Mouse (Mus musculus) embryonic fibroblast, embryonic 13.5 days (primary cell): Measurements from ENCODE around the gene Furin.

Experiments
- CTCF ChIP-seq: IDR thresholded peaks from 2 replicates; pipeline ENCODE4 v1.5.1; 2011; ENCODE audit warnings: mild to moderate bottlenecking, control low read depth, low read length, moderate library complexity, borderline replicate concordance; ENCODE audit not compliant: insufficient read depth
- POLR2A ChIP-seq: IDR thresholded peaks from 2 replicates; pipeline ENCODE4 v1.6.1; 2011; ENCODE audit warnings: low read depth, mild to moderate bottlenecking, control low read depth, low read length, moderate library complexity

DNA sequence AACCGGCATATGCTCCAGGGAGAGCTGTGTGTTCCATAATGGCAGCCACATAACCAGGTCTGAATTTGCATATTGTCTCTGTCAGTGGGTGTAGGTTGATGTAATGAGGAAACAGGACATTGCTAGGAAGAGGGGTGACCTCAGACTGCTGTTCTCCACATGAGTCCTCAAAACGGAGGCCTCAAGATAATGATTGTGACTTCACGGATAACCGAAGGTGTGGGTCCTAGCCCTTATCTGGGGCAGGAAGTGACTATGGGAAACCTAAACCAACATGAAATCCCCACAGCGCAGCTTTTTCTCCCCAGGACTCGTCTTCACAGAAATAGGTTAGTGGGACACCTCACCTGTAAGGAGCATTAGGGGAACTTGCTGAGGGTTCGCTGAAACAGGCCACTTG is 11.7 kb upstream of the Furin start:
- TF ChIP-seq POLR2A (no peak), CTCF (no peak)
